Mouse (Mus musculus) neutrophil, adult 83 days (primary cell): ENCODE results near the gene Adgrl4. TPM values are rescaled to one million over a fixed set of nuclear protein-coding genes. Genes with fewer than 3 reads are reported as not detected.

Source experiments
- total RNA-seq, 2 experiments: library from RNA; stranded (reverse); gene quantifications; one replicate each; pipeline ENCODE4 v1.2.4; 2023

Adgrl4 gene
- 1 to 10 TPM; 6.2 to 8.6 TPM for total RNA-seq

DNA sequence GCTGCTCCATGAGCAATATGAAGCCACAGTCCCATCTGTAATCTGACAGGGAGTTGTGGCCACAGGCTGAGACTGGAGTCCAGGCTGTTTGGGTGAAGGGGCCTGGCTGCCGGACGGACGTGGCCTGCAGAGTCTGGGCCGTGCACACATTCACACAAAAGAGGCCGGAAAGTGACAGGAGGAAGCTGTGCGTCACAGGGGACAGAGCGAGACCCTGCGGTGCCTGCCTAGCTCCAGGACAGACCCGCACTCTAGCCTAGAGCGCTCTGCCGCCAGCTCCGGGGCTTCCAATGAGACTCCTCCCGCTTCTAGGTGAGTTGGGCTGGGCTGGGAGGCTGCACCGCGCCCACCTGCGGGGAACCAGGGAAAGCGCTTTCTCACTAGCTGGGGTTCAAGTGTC is at the start of gene Adgrl4:
Gene Adgrl4 (plus strand): TSS at position 195 of the 400 bp plus-strand sequence.

